Mouse (Mus musculus): ENCODE data around the gene Diaph3.

Diaph3 gene

GRCm38 (mm10) chr14:87083911-87084310, 57.1 kb downstream of the Diaph3 start:
- DNase-seq (ENCODE audit: low spot score) = no peak

GRCm38 (mm10) chr14:87079725-87080124, 61.3 kb downstream of the Diaph3 start:
- DNase-seq (ENCODE audit: low spot score) = no peak

GRCm38 (mm10) chr14:87075021-87075531, 66.0 kb downstream of the Diaph3 start:
- DNase-seq (ENCODE audit: low spot score) = no peak

- DNase-seq (ENCODE audit: low spot score) = no peak
Observed at GRCm38 (mm10) chr14:87064281-87064680, 76.8 kb downstream of the Diaph3 start.

GRCm38 (mm10) chr14:87056169-87056568, 84.9 kb downstream of the Diaph3 start:
- DNase-seq (ENCODE audit: low spot score) = no peak

GRCm38 (mm10) chr14:87051187-87051586, 89.8 kb downstream of the Diaph3 start:
- DNase-seq (ENCODE audit: low spot score) = no peak

GRCm38 (mm10) chr14:87044401-87044806, 96.6 kb downstream of the Diaph3 start:
- DNase-seq (ENCODE audit: low spot score) = no peak

GRCm38 (mm10) chr14:87020240-87020639, 120.8 kb downstream of the Diaph3 start:
- no peak for DNase-seq (ENCODE audit: low spot score)

GRCm38 (mm10) chr14:87019687-87020086, 121.3 kb downstream of the Diaph3 start:
- DNase-seq (ENCODE audit: low spot score) = no peak

- DNase-seq (ENCODE audit: low spot score) = no peak
Observed at GRCm38 (mm10) chr14:86997318-86997717, 143.7 kb downstream of the Diaph3 start.

GRCm38 (mm10) chr14:86951169-86951568, 189.9 kb downstream of the Diaph3 start:
- DNase-seq (ENCODE audit: low spot score) = no peak

GRCm38 (mm10) chr14:86937953-86938352, 203.1 kb downstream of the Diaph3 start:
- no peak for DNase-seq (ENCODE audit: low spot score)

- DNase-seq (ENCODE audit: low spot score) = no peak
Observed at GRCm38 (mm10) chr14:86936424-86936823, 204.6 kb downstream of the Diaph3 start.

GRCm38 (mm10) chr14:86930763-86931162, 210.3 kb downstream of the Diaph3 start:
- no peak for DNase-seq (ENCODE audit: low spot score)

GRCm38 (mm10) chr14:86926827-86927226, 214.2 kb downstream of the Diaph3 start:
- DNase-seq (ENCODE audit: low spot score) = no peak

GRCm38 (mm10) chr14:86898898-86899297, 242.1 kb downstream of the Diaph3 start:
- DNase-seq (ENCODE audit: low spot score) = no peak

- DNase-seq (ENCODE audit: low spot score) = no peak
Observed at GRCm38 (mm10) chr14:86889070-86889804, 251.8 kb downstream of the Diaph3 start.

- DNase-seq (ENCODE audit: low spot score) = no peak
Observed at GRCm38 (mm10) chr14:86885417-86886098, 255.5 kb downstream of the Diaph3 start.

GRCm38 (mm10) chr14:86869536-86869935, 271.5 kb downstream of the Diaph3 start:
- peak; percentile 32 for DNase-seq (ENCODE audit: low spot score)

- DNase-seq (ENCODE audit: low spot score) = no peak
Observed at GRCm38 (mm10) chr14:86867143-86867542, 273.9 kb downstream of the Diaph3 start.

- no peak for DNase-seq (ENCODE audit: low spot score)
Observed at GRCm38 (mm10) chr14:86864053-86864452, 277.0 kb downstream of the Diaph3 start.

GRCm38 (mm10) chr14:86861277-86861946, 279.6 kb downstream of the Diaph3 start:
- DNase-seq (ENCODE audit: low spot score) = no peak
